Mouse (Mus musculus): ENCODE data around the gene Apopt1. TPM values are rescaled to one million over a fixed set of nuclear protein-coding genes. Genes with fewer than 3 reads are reported as not detected.

Apopt1 gene
- polyA plus RNA-seq, 1 experiment from 2014 or later: 57.4 TPM

GRCm38 (mm10) chr12:111787015-111787414 is 74.0 kb downstream of the Apopt1 start:
- 90% methylated on average over 6 of the region's 6 CpGs for WGBS
- peaks cover 99% of the 10 kb centered on the region for H3K36me3 ChIP-seq
- H3K4me1 ChIP-seq: 0 out of 2 replicates have a peak, but pooled peaks cover 3% of the 10 kb centered on the region
- no peak for DNase-seq (ENCODE audit: low spot score)
- no peak overlapping the region for H3K27ac ChIP-seq
- no peak overlapping the region for H3K4me3 ChIP-seq
- no peaks in the 10 kb centered on the region for H3K27me3 ChIP-seq (ENCODE audit: low read depth, poor library complexity, severe bottlenecking)
- H3K9me3 ChIP-seq (replicated peaks): no peaks in the 10 kb centered on the region

GRCm38 (mm10) chr12:111790090-111790489 is 77.0 kb downstream of the Apopt1 start:
- no peaks in the 10 kb centered on the region for H3K4me1 ChIP-seq
- H3K27me3 ChIP-seq (ENCODE audit: low read depth, poor library complexity, severe bottlenecking): no peaks in the 10 kb centered on the region
- no peaks in the 10 kb centered on the region for H3K9me3 ChIP-seq (replicated peaks)
- H3K4me3 ChIP-seq: no peak overlapping the region
- DNase-seq (ENCODE audit: low spot score): no peak
- peaks cover 100% of the 10 kb centered on the region for H3K36me3 ChIP-seq
- WGBS: 92% methylated on average over 5 of the region's 5 CpGs
- H3K27ac ChIP-seq: no peak overlapping the region

DNA sequence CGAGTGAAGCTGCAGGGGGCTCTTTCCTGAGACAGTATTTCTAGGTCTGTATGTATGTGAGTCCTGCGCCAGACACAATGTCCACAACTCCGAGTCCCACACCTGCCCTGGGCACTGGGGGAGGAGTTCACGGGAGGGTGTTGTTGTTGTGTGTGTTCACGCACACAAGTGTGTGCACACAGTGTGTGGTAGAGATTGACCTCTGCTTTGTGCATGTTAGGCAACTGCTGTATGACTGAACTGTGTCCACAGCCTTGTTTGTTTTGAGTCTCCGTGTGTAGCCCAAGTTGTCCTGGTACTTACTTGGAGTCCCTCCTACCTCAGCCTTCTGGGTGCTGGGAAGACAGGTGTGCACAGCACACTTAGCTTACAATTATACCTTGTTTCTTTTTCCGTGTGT is 77.6 kb downstream of the Apopt1 start:
- no peaks in the 10 kb centered on the region for H3K4me1 ChIP-seq
- no peaks in the 10 kb centered on the region for H3K27me3 ChIP-seq (ENCODE audit: low read depth, poor library complexity, severe bottlenecking)
- H3K27ac ChIP-seq: no peak overlapping the region
- no peak for DNase-seq (ENCODE audit: low spot score)
- no peaks in the 10 kb centered on the region for H3K9me3 ChIP-seq (replicated peaks)
- peaks cover 100% of the 10 kb centered on the region for H3K36me3 ChIP-seq
- no peak overlapping the region for H3K4me3 ChIP-seq
- 95% methylated on average over 7 of the region's 7 CpGs for WGBS

DNA sequence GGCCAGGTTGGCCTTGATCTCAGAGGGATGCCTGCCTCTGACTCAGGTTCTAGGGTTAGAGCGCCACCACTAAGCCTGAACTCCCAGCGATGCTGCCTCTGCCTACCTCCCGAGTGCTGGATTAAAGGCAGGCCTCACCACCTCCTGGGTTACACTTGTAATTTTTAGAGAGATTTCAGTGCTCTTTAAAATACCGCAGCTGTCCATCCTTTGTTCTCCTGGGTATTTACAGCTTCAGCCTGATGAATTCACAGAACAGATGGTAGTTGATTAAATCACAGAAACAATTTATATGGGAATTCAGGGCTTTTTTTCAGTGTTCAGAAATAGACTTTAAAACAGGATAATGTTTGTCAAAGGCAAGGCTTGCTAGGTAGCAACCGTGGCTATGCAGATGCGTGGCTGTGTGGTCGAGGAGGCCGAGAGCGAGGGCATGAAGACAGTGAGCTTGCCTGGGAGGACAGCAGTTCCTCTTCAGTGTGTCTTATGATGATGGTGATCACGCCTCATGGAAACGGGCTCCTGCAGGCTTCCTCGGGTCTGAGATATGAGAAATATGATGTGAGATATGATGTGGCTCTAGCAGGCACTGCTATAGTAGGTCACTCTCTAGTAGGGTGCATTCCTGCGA is 78.5 kb downstream of the Apopt1 start:
- H3K4me1 ChIP-seq: no peaks in the 10 kb centered on the region
- no peaks in the 10 kb centered on the region for H3K9me3 ChIP-seq (replicated peaks)
- no peaks in the 10 kb centered on the region for H3K27me3 ChIP-seq (ENCODE audit: low read depth, poor library complexity, severe bottlenecking)
- no peak overlapping the region for H3K4me3 ChIP-seq
- DNase-seq (ENCODE audit: low spot score): no peak
- WGBS: 96% methylated on average over 13 of the region's 13 CpGs
- peaks cover 100% of the 10 kb centered on the region for H3K36me3 ChIP-seq
- H3K27ac ChIP-seq: no peak overlapping the region

- DNase-seq (ENCODE audit: low spot score): no peak
- H3K4me3 ChIP-seq: no peak overlapping the region
- no peaks in the 10 kb centered on the region for H3K4me1 ChIP-seq
- H3K27ac ChIP-seq: no peak overlapping the region
- WGBS: 80% methylated on average over 22 of the region's 22 CpGs
- peaks cover 99% of the 10 kb centered on the region for H3K36me3 ChIP-seq
- no peaks in the 10 kb centered on the region for H3K9me3 ChIP-seq (replicated peaks)
- H3K27me3 ChIP-seq (ENCODE audit: low read depth, poor library complexity, severe bottlenecking): no peaks in the 10 kb centered on the region
Measured at GRCm38 (mm10) chr12:111794102-111794501, 81.0 kb downstream of the Apopt1 start.

DNA sequence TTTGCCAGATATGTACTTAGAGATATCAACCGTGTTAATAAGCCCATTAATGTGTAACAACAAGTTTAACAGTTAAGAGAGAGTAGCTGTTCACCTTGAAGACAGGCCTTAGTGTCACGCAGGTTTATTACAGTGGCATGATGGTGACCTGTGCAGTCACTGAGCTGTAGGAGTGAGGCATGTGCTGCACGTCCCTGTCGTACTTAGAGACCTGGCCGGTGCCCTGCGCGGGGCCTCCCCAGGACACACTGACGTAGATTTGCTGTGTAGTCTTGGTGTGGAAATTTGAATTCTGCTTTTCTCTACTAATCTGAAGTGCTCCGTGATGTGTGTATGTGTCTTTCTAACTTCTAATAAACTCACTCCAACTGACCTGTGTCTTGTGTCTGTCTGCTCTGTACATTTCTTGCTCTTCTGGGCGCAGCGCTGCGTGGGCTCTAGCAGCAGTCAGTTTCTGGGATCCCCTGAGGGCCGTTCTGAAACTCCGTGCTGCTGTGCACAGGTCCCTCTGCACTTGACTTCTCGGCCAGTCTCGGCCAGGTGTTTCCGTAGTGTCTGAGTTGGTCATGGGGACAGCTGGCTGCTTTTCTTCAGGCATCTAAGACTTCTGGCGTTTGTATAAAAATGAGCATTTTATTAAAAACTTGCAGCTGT is 81.6 kb downstream of the Apopt1 start:
- peaks cover 98% of the 10 kb centered on the region for H3K36me3 ChIP-seq
- H3K9me3 ChIP-seq (replicated peaks): no peaks in the 10 kb centered on the region
- 95% methylated on average over 18 of the region's 18 CpGs for WGBS
- no peaks in the 10 kb centered on the region for H3K4me1 ChIP-seq
- H3K4me3 ChIP-seq: no peak overlapping the region
- DNase-seq (ENCODE audit: low spot score): no peak
- H3K27ac ChIP-seq: no peak overlapping the region
- no peaks in the 10 kb centered on the region for H3K27me3 ChIP-seq (ENCODE audit: low read depth, poor library complexity, severe bottlenecking)

GRCm38 (mm10) chr12:111795180-111795895 is 82.3 kb downstream of the Apopt1 start:
- no peak for DNase-seq (ENCODE audit: low spot score)
- 94% methylated on average over 28 of the region's 28 CpGs for WGBS
- Histone ChIP-seq H3K27ac (no peak overlapping the region), H3K36me3 (peaks cover 97% of the 10 kb centered on the region), H3K9me3 (replicated peaks) (no peaks in the 10 kb centered on the region), H3K4me3 (no peak overlapping the region), H3K27me3 (ENCODE audit: low read depth, poor library complexity, severe bottlenecking) (no peaks in the 10 kb centered on the region), H3K4me1 (no peaks in the 10 kb centered on the region)

DNA sequence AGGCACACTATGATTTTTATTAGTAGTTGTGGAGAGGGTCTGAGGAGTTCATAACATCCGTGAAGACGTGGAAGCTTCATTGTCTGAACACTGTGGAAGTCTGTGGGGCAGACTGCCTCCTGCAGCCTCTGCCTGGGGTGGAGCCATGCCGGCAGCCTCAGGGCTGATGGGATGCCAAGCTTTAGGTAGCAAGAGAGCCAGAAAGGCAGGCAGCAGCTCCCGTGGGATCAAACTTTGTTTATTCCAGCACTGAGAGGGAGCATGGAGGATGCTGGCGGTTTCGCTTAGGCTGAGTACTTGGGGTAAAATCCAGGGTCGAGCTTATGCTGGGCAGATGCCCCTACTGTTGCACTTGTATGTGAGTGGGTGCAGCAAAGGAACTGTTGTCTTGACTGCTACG is 84.2 kb downstream of the Apopt1 start:
- 86% methylated on average over 8 of the region's 8 CpGs for WGBS
- Histone ChIP-seq H3K36me3 (peaks cover 97% of the 10 kb centered on the region), H3K27me3 (ENCODE audit: low read depth, poor library complexity, severe bottlenecking) (no peaks in the 10 kb centered on the region)

GRCm38 (mm10) chr12:111798493-111798892 is 85.4 kb downstream of the Apopt1 start:
- no peak for DNase-seq (ENCODE audit: low spot score)
- 96% methylated on average over 13 of the region's 13 CpGs for WGBS
- H3K36me3 ChIP-seq: peaks cover 97% of the 10 kb centered on the region
- H3K4me3 ChIP-seq: no peak overlapping the region
- no peaks in the 10 kb centered on the region for H3K9me3 ChIP-seq (replicated peaks)
- H3K27ac ChIP-seq: no peak overlapping the region
- H3K27me3 ChIP-seq (ENCODE audit: low read depth, poor library complexity, severe bottlenecking): no peaks in the 10 kb centered on the region
- H3K4me1 ChIP-seq: no peaks in the 10 kb centered on the region

More for the DNA sequence above, 84.2 kb downstream of the Apopt1 start:
- DNase-seq (ENCODE audit: low spot score): no peak
- H3K27ac ChIP-seq: no peak overlapping the region
- no peaks in the 10 kb centered on the region for H3K4me1 ChIP-seq
- no peak overlapping the region for H3K4me3 ChIP-seq
- no peaks in the 10 kb centered on the region for H3K9me3 ChIP-seq (replicated peaks)

GRCm38 (mm10) chr12:111800459-111801183 is 87.6 kb downstream of the Apopt1 start:
- Histone ChIP-seq H3K27me3 (ENCODE audit: low read depth, poor library complexity, severe bottlenecking) (no peaks in the 10 kb centered on the region), H3K4me3 (no peak overlapping the region), H3K27ac (no peak overlapping the region), H3K36me3 (peaks cover 97% of the 10 kb centered on the region), H3K9me3 (replicated peaks) (no peaks in the 10 kb centered on the region), H3K4me1 (no peaks in the 10 kb centered on the region)
- 81% methylated on average over 10 of the region's 10 CpGs for WGBS
- DNase-seq (ENCODE audit: low spot score): no peak

- 90% methylated on average over 5 of the region's 5 CpGs for WGBS
- no peaks in the 10 kb centered on the region for H3K9me3 ChIP-seq (replicated peaks)
- H3K27me3 ChIP-seq (ENCODE audit: low read depth, poor library complexity, severe bottlenecking): no peaks in the 10 kb centered on the region
- no peaks in the 10 kb centered on the region for H3K4me1 ChIP-seq
- no peak overlapping the region for H3K4me3 ChIP-seq
- DNase-seq (ENCODE audit: low spot score): no peak
- H3K27ac ChIP-seq: no peak overlapping the region
- peaks cover 98% of the 10 kb centered on the region for H3K36me3 ChIP-seq
Measured at GRCm38 (mm10) chr12:111803538-111803937, 90.5 kb downstream of the Apopt1 start.

Data from limb, embryonic 10.5 days (tissue).